Mouse (Mus musculus): Measurements from ENCODE around the gene 1600002K03Rik. TPM values are rescaled to one million over a fixed set of nuclear protein-coding genes. Genes with fewer than 3 reads are reported as not detected.

The 1600002K03Rik gene
- total and polyA plus RNA-seq, 3 experiments, result 4.8 to 8.9 TPM; not detected in 1

DNA sequence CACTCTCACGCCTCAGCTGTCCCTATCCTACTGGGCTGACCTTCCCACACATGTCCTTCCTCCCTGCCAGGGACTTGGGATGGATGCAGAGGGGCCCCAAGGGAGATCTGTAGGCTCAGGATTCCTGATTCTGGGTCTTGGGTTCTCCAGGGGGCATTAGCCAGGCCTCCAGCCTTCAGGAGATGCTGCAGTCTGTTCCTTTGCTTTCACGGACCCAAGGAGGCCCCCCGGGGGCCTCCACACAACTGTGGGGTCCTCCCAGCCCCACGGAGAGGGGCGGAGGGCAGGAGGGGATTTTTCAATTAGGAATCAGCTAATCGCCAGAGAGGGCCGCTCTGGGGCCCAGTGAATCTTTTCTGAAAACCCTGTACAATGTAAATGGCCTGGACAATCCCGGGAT, 21.7 kb downstream of the 1600002K03Rik start:
- peaks cover 63% of the 10 kb centered on the region for H3K27me3 ChIP-seq (ENCODE audit: insufficient read depth, low read length)

GRCm38 (mm10) chr10:80196167-80196566, 23.4 kb downstream of the 1600002K03Rik start:
- TF ChIP-seq POLR2AphosphoS5 (IDR thresholded peaks at IDR 0.05; ENCODE audit: insufficient replicate concordance, low read depth, low read length) (no peak), GATA2 (IDR thresholded peaks at IDR 0.05; ENCODE audit: borderline replicate concordance, low read depth, low read length) (no peak), TAL1 (conservative IDR thresholded peaks at IDR 0.05; ENCODE audit: low read depth, low read length) (no peak), CTCF (IDR thresholded peaks at IDR 0.05; ENCODE audit: low read depth, low read length) (no peak), GATA1 (IDR thresholded peaks at IDR 0.05; ENCODE audit: borderline replicate concordance, low read length) (no peak)
- Histone ChIP-seq H3K4me1 (ENCODE audit: insufficient read depth, low read depth, low read length) (no peaks in the 10 kb centered on the region; the same call in 1 of the 2 replicates), H3K36me3 (replicated peaks) (no peaks in the 10 kb centered on the region), H3K9me3 (replicated peaks) (no peaks in the 10 kb centered on the region), H3K27me3 (ENCODE audit: insufficient read depth, low read length) (peaks cover 58% of the 10 kb centered on the region), H3K4me3 (ENCODE audit: low read depth, low read length) (no peak overlapping the region)
- ATAC-seq (ENCODE audit: extremely low read depth, insufficient number of reproducible peaks, low FRiP score, poor library complexity, severe bottlenecking) (no peak), DNase-seq (ENCODE audit: low spot score) (no peak)

More for the DNA sequence above, 21.7 kb downstream of the 1600002K03Rik start:
- H3K9me3 ChIP-seq (replicated peaks), result no peaks in the 10 kb centered on the region
- DNase-seq (ENCODE audit: low spot score) (no peak), ATAC-seq (ENCODE audit: extremely low read depth, insufficient number of reproducible peaks, low FRiP score, poor library complexity, severe bottlenecking) (no peak)
- H3K36me3 ChIP-seq (replicated peaks), result no peaks in the 10 kb centered on the region
- H3K4me1 ChIP-seq (ENCODE audit: insufficient read depth, low read depth, low read length), result no peaks in the 10 kb centered on the region; the same call in 1 of the 2 replicates
- H3K4me3 ChIP-seq (ENCODE audit: low read depth, low read length), result no peak overlapping the region
- no peak for TF ChIP-seq GATA1 (IDR thresholded peaks at IDR 0.05; ENCODE audit: borderline replicate concordance, low read length)
- no peak for TF ChIP-seq GATA2 (IDR thresholded peaks at IDR 0.05; ENCODE audit: borderline replicate concordance, low read depth, low read length)
- no peak for TF ChIP-seq POLR2AphosphoS5 (IDR thresholded peaks at IDR 0.05; ENCODE audit: insufficient replicate concordance, low read depth, low read length)
- TF ChIP-seq CTCF (IDR thresholded peaks at IDR 0.05; ENCODE audit: low read depth, low read length), result no peak
- no peak for TF ChIP-seq TAL1 (conservative IDR thresholded peaks at IDR 0.05; ENCODE audit: low read depth, low read length)

GRCm38 (mm10) chr10:80196778-80197581, 24.2 kb downstream of the 1600002K03Rik start:
- DNase-seq (ENCODE audit: low spot score) (no peak), ATAC-seq (ENCODE audit: extremely low read depth, insufficient number of reproducible peaks, low FRiP score, poor library complexity, severe bottlenecking) (no peak)
- no peak overlapping the region for H3K4me3 ChIP-seq (ENCODE audit: low read depth, low read length)
- no peaks in the 10 kb centered on the region for H3K36me3 ChIP-seq (replicated peaks)
- H3K27me3 ChIP-seq (ENCODE audit: insufficient read depth, low read length), result peaks cover 57% of the 10 kb centered on the region
- H3K9me3 ChIP-seq (replicated peaks), result no peaks in the 10 kb centered on the region
- TF ChIP-seq CTCF (IDR thresholded peaks at IDR 0.05; ENCODE audit: low read depth, low read length) (no peak), GATA1 (IDR thresholded peaks at IDR 0.05; ENCODE audit: borderline replicate concordance, low read length) (no peak)
- no peaks in the 10 kb centered on the region; the same call in 1 of the 2 replicates for H3K4me1 ChIP-seq (ENCODE audit: insufficient read depth, low read depth, low read length)

DNA sequence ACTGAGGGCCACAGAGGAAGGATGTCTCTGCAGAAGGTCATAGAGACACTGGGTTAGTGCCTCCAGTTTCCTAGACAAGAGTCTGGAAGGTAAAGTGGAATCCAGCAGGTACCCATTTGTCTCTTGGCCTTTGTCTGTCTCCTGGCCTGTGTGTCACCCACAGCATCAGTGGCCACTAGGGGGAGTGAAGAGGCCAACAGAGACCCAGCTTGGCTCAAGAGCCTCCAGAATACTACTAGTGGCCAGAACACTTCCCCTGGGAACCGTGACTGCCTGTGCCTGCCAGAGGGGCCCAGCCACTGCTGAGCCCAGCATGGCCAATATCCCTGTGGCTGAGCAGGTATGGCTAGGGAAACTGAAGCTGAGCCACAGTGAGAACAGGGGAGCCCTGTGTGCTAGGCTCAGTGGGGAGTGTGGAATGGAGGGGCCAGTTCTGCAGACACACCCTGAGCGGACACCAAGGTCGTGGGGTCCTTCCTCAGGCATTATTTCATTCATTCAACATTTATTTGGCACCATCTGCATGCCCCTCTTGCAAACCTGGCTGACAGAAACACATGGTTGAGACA, 26.8 kb downstream of the 1600002K03Rik start:
- ATAC-seq (ENCODE audit: extremely low read depth, insufficient number of reproducible peaks, low FRiP score, poor library complexity, severe bottlenecking) (0 out of 2 replicates have a peak, but pooled peaks have one; percentile 49), DNase-seq (ENCODE audit: low spot score) (peak; percentile 66)
- TF ChIP-seq CTCF (IDR thresholded peaks at IDR 0.05; ENCODE audit: low read depth, low read length), result peak; percentile 93
- no peak for TF ChIP-seq TAL1 (conservative IDR thresholded peaks at IDR 0.05; ENCODE audit: low read depth, low read length)
- TF ChIP-seq POLR2AphosphoS5 (IDR thresholded peaks at IDR 0.05; ENCODE audit: insufficient replicate concordance, low read depth, low read length), result no peak
- H3K4me3 ChIP-seq (ENCODE audit: low read depth, low read length), result no peak overlapping the region
- no peaks in the 10 kb centered on the region for H3K36me3 ChIP-seq (replicated peaks)
- H3K4me1 ChIP-seq (ENCODE audit: insufficient read depth, low read depth, low read length), result no peaks in the 10 kb centered on the region
- H3K27me3 ChIP-seq (ENCODE audit: insufficient read depth, low read length), result peaks cover 48% of the 10 kb centered on the region
- H3K9me3 ChIP-seq (replicated peaks), result no peaks in the 10 kb centered on the region

GRCm38 (mm10) chr10:80200485-80200884, 27.7 kb downstream of the 1600002K03Rik start:
- H3K9me3 ChIP-seq (replicated peaks), result no peaks in the 10 kb centered on the region
- H3K27me3 ChIP-seq (ENCODE audit: insufficient read depth, low read length), result peaks cover 54% of the 10 kb centered on the region
- H3K36me3 ChIP-seq (replicated peaks), result no peaks in the 10 kb centered on the region
- H3K4me3 ChIP-seq (ENCODE audit: low read depth, low read length), result no peak overlapping the region
- no peak for ATAC-seq (ENCODE audit: extremely low read depth, insufficient number of reproducible peaks, low FRiP score, poor library complexity, severe bottlenecking)
- no peaks in the 10 kb centered on the region for H3K4me1 ChIP-seq (ENCODE audit: insufficient read depth, low read depth, low read length)
- no peak for DNase-seq (ENCODE audit: low spot score)
- TF ChIP-seq GATA1 (IDR thresholded peaks at IDR 0.05; ENCODE audit: borderline replicate concordance, low read length) (no peak), GATA2 (IDR thresholded peaks at IDR 0.05; ENCODE audit: borderline replicate concordance, low read depth, low read length) (no peak), TAL1 (conservative IDR thresholded peaks at IDR 0.05; ENCODE audit: low read depth, low read length) (no peak), POLR2AphosphoS5 (IDR thresholded peaks at IDR 0.05; ENCODE audit: insufficient replicate concordance, low read depth, low read length) (no peak), CTCF (IDR thresholded peaks at IDR 0.05; ENCODE audit: low read depth, low read length) (no peak)

GRCm38 (mm10) chr10:80204055-80204454, 31.3 kb downstream of the 1600002K03Rik start:
- no peak overlapping the region for H3K4me3 ChIP-seq (ENCODE audit: low read depth, low read length)
- DNase-seq (ENCODE audit: low spot score) (no peak), ATAC-seq (ENCODE audit: extremely low read depth, insufficient number of reproducible peaks, low FRiP score, poor library complexity, severe bottlenecking) (no peak)
- no peaks in the 10 kb centered on the region for H3K9me3 ChIP-seq (replicated peaks)
- H3K27me3 ChIP-seq (ENCODE audit: insufficient read depth, low read length), result peaks cover 64% of the 10 kb centered on the region
- TF ChIP-seq GATA2 (IDR thresholded peaks at IDR 0.05; ENCODE audit: borderline replicate concordance, low read depth, low read length), result no peak
- no peak for TF ChIP-seq TAL1 (conservative IDR thresholded peaks at IDR 0.05; ENCODE audit: low read depth, low read length)
- no peak for TF ChIP-seq POLR2AphosphoS5 (IDR thresholded peaks at IDR 0.05; ENCODE audit: insufficient replicate concordance, low read depth, low read length)
- no peak for TF ChIP-seq GATA1 (IDR thresholded peaks at IDR 0.05; ENCODE audit: borderline replicate concordance, low read length)
- TF ChIP-seq CTCF (IDR thresholded peaks at IDR 0.05; ENCODE audit: low read depth, low read length), result no peak
- no peaks in the 10 kb centered on the region for H3K36me3 ChIP-seq (replicated peaks)
- H3K4me1 ChIP-seq (ENCODE audit: insufficient read depth, low read depth, low read length), result no peaks in the 10 kb centered on the region

Measured in G1E (cell line).